Comparison of ENCODE assay signal across 15 mouse cellular contexts in genomic region chr11:75538970-75539299, GRCm38 (mm10). TPM values are rescaled to one million over a fixed set of nuclear protein-coding genes. Genes with fewer than 3 reads are reported as not detected.
DNase-seq lines count a peak whose midpoint lies in the region; ATAC-seq and TF ChIP-seq lines count a peak whose summit lies in the region.
"Had no signal": no experiment of that assay in that cellular context is flagged by ENCODE, and none has a peak within 500 bp of the region (broad histone marks: within the 10 kb centered on the region; RNA-seq: fewer than 3 reads in every experiment).

No protein-coding gene starts in this region.

- 66% methylated on average over 13 of the region's 13 CpGs for WGBS in cerebellum, adult 2 months
- WGBS in kidney, embryonic 16.5 days: 78% methylated on average over 13 of the region's 13 CpGs
- 91% methylated on average over 13 of the region's 13 CpGs for WGBS in embryonic facial prominence, embryonic 10.5 days

- TF ChIP-seq POLR2A in cerebellum, adult 2 months (IDR thresholded peaks at IDR 0.05; ENCODE audit: borderline replicate concordance, insufficient read depth, low read length): no peak

- H3K4me2 ChIP-seq in kidney, embryonic 16.5 days (replicated peaks; ENCODE audit: low read depth, low read length): no peak overlapping the region
- H3K4me2 ChIP-seq: embryonic facial prominence, embryonic 13.5 days; hindbrain, embryonic 12.5 days; midbrain, embryonic 12.5 days had no signal

- 0 out of 2 replicates have a peak overlapping the region, but pooled peaks have one; percentile 36 for H3K9ac ChIP-seq in kidney, embryonic 16.5 days (replicated peaks; ENCODE audit: low read length)
- H3K9ac ChIP-seq: embryonic facial prominence, embryonic 13.5 days; midbrain, embryonic 12.5 days had no signal

- H3K4me3 ChIP-seq in cerebellum, adult 2 months (replicated peaks; ENCODE audit: insufficient read depth, low read depth, low read length): no peak overlapping the region
- H3K4me3 ChIP-seq in kidney, embryonic 16.5 days (ENCODE audit: low read length): no peak overlapping the region
- no peak overlapping the region for H3K4me3 ChIP-seq in embryonic facial prominence, embryonic 10.5 days
- H3K4me3 ChIP-seq: embryonic facial prominence, embryonic 13.5 days; hindbrain, embryonic 12.5 days; midbrain, embryonic 12.5 days had no signal

- H3K36me3 ChIP-seq in kidney, embryonic 16.5 days (ENCODE audit: insufficient read depth, low read length): no peaks in the 10 kb centered on the region
- H3K36me3 ChIP-seq in embryonic facial prominence, embryonic 10.5 days (replicated peaks): no peaks in the 10 kb centered on the region
- H3K36me3 ChIP-seq: embryonic facial prominence, embryonic 13.5 days; hindbrain, embryonic 12.5 days; midbrain, embryonic 12.5 days had no signal

- no peaks in the 10 kb centered on the region for H3K9me3 ChIP-seq in kidney, embryonic 16.5 days (ENCODE audit: low read length)
- H3K9me3 ChIP-seq in embryonic facial prominence, embryonic 10.5 days: no peaks in the 10 kb centered on the region
- H3K9me3 ChIP-seq: embryonic facial prominence, embryonic 13.5 days; G1E; hindbrain, embryonic 12.5 days; midbrain, embryonic 12.5 days had no signal

- H3K4me1 ChIP-seq in cerebellum, adult 2 months (ENCODE audit: control insufficient read depth, insufficient read depth, low read length): peaks cover 63% of the 10 kb centered on the region
- H3K4me1 ChIP-seq in kidney, embryonic 16.5 days (ENCODE audit: insufficient read depth, low read length): peaks cover 30% of the 10 kb centered on the region
- peaks cover 38% of the 10 kb centered on the region for H3K4me1 ChIP-seq in embryonic facial prominence, embryonic 10.5 days

- no peaks in the 10 kb centered on the region for H3K27me3 ChIP-seq in cerebellum, adult 2 months (ENCODE audit: control insufficient read depth, insufficient read depth, low read length)
- no peaks in the 10 kb centered on the region for H3K27me3 ChIP-seq in kidney, embryonic 16.5 days (ENCODE audit: insufficient read depth, low read length)
- no peaks in the 10 kb centered on the region for H3K27me3 ChIP-seq in embryonic facial prominence, embryonic 10.5 days (replicated peaks; ENCODE audit: low read depth, poor library complexity, severe bottlenecking)
- H3K27me3 ChIP-seq: embryonic facial prominence, embryonic 13.5 days; hindbrain, embryonic 12.5 days; midbrain, embryonic 12.5 days had no signal

- no peak for ATAC-seq in cerebellum, adult (ENCODE audit: insufficient number of reproducible peaks, low FRiP score, low TSS enrichment)
- no peak for ATAC-seq in kidney, embryonic 16.5 days (ENCODE audit: low FRiP score, low TSS enrichment)
- ATAC-seq in megakaryocyte progenitor cell, adult 5-6 weeks (replicated peaks; ENCODE audit: poor library complexity): peak; percentile 49
- ATAC-seq: forebrain, embryonic 16.5 days had no signal

- H3K27ac ChIP-seq in cerebellum, adult 2 months (ENCODE audit: insufficient read depth, low read length): peak overlapping the region; percentile 90
- H3K27ac ChIP-seq in kidney, embryonic 16.5 days (ENCODE audit: low read length): peak overlapping the region; percentile 54; the same call in 1 of the 2 replicates
- no peak overlapping the region for H3K27ac ChIP-seq in embryonic facial prominence, embryonic 10.5 days (replicated peaks)

- no peak for TF ChIP-seq CTCF in cerebellum, adult 2 months (IDR thresholded peaks at IDR 0.05; ENCODE audit: borderline replicate concordance, insufficient read depth, low read depth, low read length)

- DNase-seq in cerebellum, adult 2 months: no peak
- no peak for DNase-seq in kidney, postnatal 25 days
- DNase-seq in CD4-positive helper T cell, adult 2 months (ENCODE audit: low read depth, low spot score): peak; percentile 84
- DNase-seq in embryonic facial prominence, embryonic 10.5 days (ENCODE audit: low spot score): no peak
- no peak for DNase-seq in liver
- DNase-seq: cerebellum, adult 11 months; heart, adult 18-20 months had no signal

RNA-seq across cellular contexts. Expression of gene Slc43a2, which starts 7.4 kb away (rescaled TPM):
- polyA plus RNA-seq in cerebellum, adult 2 months (2012; rRNA removed): 57.4 and 67.1 TPM in 2 replicates
- polyA plus RNA-seq in kidney, embryonic 16.5 days (2015; fragmentation: Nextera tagmentation; extraction: Ambion mirVana): 9.4 and 9.7 TPM in 2 replicates
- 8.6 and 12.2 TPM in 2 replicates for total RNA-seq in megakaryocyte progenitor cell, adult 5-6 weeks (2015)
- total RNA-seq in megakaryocyte progenitor cell, adult 5-6 weeks (2017): 8.9 and 9.9 TPM in 2 replicates
- polyA plus RNA-seq in embryonic facial prominence, embryonic 10.5 days (2016; fragmentation: Nextera tagmentation; extraction: Ambion mirVana): 5.1 and 5.6 TPM in 2 replicates

RNA-seq across cellular contexts. Expression of gene Scarf1, which starts 25.6 kb away (rescaled TPM):
- polyA plus RNA-seq in cerebellum, adult 2 months (2012; rRNA removed): 3.3 and 3.4 TPM in 2 replicates
- polyA plus RNA-seq in kidney, embryonic 16.5 days (2015; fragmentation: Nextera tagmentation; extraction: Ambion mirVana): 19.2 and 19.5 TPM in 2 replicates
- total RNA-seq in megakaryocyte progenitor cell, adult 5-6 weeks (2015): 1.7 and 3.0 TPM in 2 replicates
- total RNA-seq in megakaryocyte progenitor cell, adult 5-6 weeks (2017): 2.4 and 3.7 TPM in 2 replicates
- polyA plus RNA-seq in embryonic facial prominence, embryonic 10.5 days (2016; fragmentation: Nextera tagmentation; extraction: Ambion mirVana): 4.8 and 5.1 TPM in 2 replicates

RNA-seq across cellular contexts. Expression of gene Rilp, which starts 29.0 kb away (rescaled TPM):
- polyA plus RNA-seq in cerebellum, adult 2 months (2012; rRNA removed): 5.4 and 5.7 TPM in 2 replicates
- 1.7 and 2.0 TPM in 2 replicates for polyA plus RNA-seq in kidney, embryonic 16.5 days (2015; fragmentation: Nextera tagmentation; extraction: Ambion mirVana)
- 0.64 TPM in 1 of 2 replicates, not detected in the other for total RNA-seq in megakaryocyte progenitor cell, adult 5-6 weeks (2015)
- 0.24 TPM in 1 of 2 replicates, not detected in the other for total RNA-seq in megakaryocyte progenitor cell, adult 5-6 weeks (2017)
- 0.17 and 0.23 TPM in 2 replicates for polyA plus RNA-seq in embryonic facial prominence, embryonic 10.5 days (2016; fragmentation: Nextera tagmentation; extraction: Ambion mirVana)
- polyA plus RNA-seq: embryonic facial prominence, embryonic 13.5 days had no signal

RNA-seq across cellular contexts. Expression of gene Pitpna, which starts 49.0 kb away (rescaled TPM):
- 295 and 319 TPM in 2 replicates for polyA plus RNA-seq in cerebellum, adult 2 months (2012; rRNA removed)
- polyA plus RNA-seq in kidney, embryonic 16.5 days (2015; fragmentation: Nextera tagmentation; extraction: Ambion mirVana): 70.4 and 72.1 TPM in 2 replicates
- 166 and 176 TPM in 2 replicates for total RNA-seq in megakaryocyte progenitor cell, adult 5-6 weeks (2015)
- total RNA-seq in megakaryocyte progenitor cell, adult 5-6 weeks (2017): 70.3 and 82.4 TPM in 2 replicates
- polyA plus RNA-seq in embryonic facial prominence, embryonic 10.5 days (2016; fragmentation: Nextera tagmentation; extraction: Ambion mirVana): 61.5 TPM in 2 replicates

RNA-seq across cellular contexts. Expression of gene Prpf8, which starts 52.3 kb away (rescaled TPM):
- polyA plus RNA-seq in cerebellum, adult 2 months (2012; rRNA removed): 110 and 123 TPM in 2 replicates
- 64.0 and 66.2 TPM in 2 replicates for polyA plus RNA-seq in kidney, embryonic 16.5 days (2015; fragmentation: Nextera tagmentation; extraction: Ambion mirVana)
- 147 and 148 TPM in 2 replicates for total RNA-seq in megakaryocyte progenitor cell, adult 5-6 weeks (2015)
- 93.5 and 107 TPM in 2 replicates for total RNA-seq in megakaryocyte progenitor cell, adult 5-6 weeks (2017)
- 74.0 and 76.5 TPM in 2 replicates for polyA plus RNA-seq in embryonic facial prominence, embryonic 10.5 days (2016; fragmentation: Nextera tagmentation; extraction: Ambion mirVana)
